Mouse (Mus musculus) liver, adult 2 months (tissue): ENCODE measurements around the gene Olfm1.

Experiments
- CTCF ChIP-seq: fragments of 200-500 bp; IDR thresholded peaks from 2 replicates; pipeline ENCODE4 v1.5.1; 2011; ENCODE audit warnings: low read depth, low read length, control low read depth
- POLR2A ChIP-seq: fragments of 200-500 bp; IDR thresholded peaks from 2 replicates; pipeline ENCODE4 v1.6.1; 2011; ENCODE audit warnings: low read length, control low read depth; ENCODE audit not compliant: insufficient read depth; ENCODE audit errors: extremely low read depth

GRCm38 (mm10) chr2:28247098-28247497 lies 54.3 kb downstream of the Olfm1 start:
- no peak for TF ChIP-seq CTCF
- TF ChIP-seq POLR2A = no peak
